Mouse (Mus musculus) thymus, postnatal 36 days (tissue): ENCODE results near the gene Agr3.

Experiments
- DNase-seq, 2 experiments: peaks; one replicate each; pipeline ENCODE4 v3.0.0; 2022; ENCODE audit warnings: mixed read lengths in 2 of 2

Agr3 gene

DNA sequence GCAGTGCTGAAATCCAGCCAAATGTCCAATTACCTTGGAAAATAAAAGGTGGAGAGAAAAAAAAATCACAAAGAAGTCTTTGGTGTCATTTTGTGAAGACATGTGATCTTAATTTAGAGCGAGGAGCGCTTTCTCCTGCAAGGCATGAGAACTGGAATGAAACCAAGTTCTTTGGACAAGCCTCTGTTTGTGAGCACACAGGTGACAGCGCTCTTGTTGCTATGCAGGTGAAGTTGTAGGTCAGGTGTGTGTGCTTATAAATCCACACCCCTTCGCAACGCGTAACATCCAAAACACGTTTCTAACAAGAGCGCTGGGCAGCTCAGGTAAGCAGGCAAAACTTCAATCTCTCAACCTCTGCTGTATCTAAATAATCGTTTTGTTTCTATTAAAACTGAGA is at the start of gene Agr3:
TSS of gene Agr3 (plus strand) at position 219 of the 400 bp plus-strand sequence.
- no peak for DNase-seq

DNA sequence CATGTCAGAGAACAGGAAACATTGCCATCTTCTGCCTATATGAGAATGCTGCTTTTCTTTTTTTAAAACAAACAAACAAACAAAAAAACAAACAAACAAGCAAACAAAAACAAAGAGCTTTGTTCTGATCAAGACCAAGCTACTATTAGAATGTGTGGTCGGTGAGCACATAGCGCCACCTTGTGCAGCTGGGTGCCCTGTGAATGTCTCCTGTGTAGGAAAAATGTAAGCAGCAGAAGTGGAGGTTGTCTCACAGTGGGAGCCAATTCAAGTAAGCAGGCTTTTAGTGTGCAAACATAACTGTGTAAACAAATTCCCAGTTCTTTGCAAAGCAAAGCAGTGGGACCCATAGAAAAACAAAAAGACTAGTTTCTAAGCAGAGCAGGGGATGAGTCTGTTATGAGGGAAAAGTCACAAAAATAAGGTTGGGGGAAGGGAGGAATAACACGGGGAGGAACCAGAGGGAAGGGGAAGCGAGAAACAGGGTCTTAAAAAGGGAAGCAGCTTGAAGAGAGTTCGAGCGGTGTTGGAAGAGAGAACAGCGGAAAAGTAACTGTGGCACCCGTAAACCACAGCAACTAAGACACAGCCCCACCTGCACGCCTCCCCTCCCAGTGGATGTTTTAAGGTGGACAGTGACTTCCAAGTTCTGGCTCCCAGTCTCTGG is 40.4 kb upstream of the Agr3 start:
- DNase-seq: peak; percentile 7 to 12

DNA sequence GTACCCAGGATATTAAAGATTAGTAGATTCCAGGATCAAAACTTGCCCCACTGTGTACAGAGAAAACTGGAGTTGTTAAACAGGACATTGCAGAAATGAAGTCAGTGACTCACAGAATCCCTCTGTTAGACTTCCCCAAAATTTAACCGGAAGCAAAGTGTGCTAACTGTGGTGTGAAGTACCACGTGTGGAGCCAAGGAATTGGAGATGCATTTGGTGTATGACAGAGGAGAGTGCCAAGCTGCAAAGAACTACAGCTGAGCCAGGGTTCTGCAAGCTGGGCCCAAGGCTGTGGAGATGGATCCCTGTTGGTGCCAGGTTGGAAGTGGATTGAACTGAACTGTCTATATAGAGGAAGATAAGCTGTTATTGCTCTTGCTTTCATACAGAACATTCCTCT is 36.0 kb upstream of the Agr3 start:
- DNase-seq: no peak

DNA sequence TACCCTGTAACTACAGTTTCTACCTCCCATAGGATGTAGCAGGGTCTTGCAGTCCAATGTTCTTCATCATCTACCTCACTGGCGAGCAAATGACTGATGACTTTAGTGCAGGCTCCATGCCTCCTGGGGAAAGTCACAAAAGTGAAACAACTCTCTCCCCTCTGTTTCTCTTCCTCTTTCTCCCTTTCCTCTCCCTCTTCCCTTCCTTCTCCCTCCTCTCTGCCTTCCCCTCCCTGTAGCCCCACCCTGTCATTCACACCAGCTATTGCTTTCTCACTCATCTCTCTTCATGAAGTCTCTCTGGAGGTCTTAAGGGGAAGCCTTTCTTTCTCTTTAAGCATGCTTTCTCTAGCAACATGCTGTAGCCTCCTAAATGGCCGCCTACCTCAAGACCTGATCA is 34.7 kb upstream of the Agr3 start:
- DNase-seq: no peak

DNA sequence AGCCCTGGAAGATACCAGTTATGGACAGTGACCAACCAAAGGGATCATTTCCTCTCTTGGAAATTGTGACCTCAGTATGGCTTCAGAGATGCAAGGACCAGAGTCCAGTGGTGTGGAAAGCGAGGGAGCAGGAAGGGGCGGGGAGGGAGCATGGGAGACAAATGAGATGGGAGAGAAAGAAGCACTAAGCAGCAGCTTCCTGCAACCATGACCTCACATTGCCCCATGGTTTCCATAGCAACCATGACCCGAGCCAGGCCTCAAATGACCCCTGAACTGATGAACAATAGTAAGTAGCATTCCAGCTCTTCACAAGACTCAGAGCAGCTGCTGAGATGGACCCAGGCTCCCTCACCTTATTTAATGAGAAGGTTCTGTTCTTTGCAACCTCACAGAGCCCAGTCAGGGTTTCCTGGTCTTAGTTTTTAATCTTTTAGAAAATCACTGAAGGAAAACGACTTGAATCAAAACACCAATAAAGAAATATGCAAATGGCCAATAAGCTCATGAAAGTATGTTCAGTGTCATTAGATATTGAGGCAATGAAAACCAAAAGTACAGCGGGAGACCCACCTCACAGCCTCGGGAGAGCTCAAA is 31.0 kb upstream of the Agr3 start:
- DNase-seq: no peak

DNA sequence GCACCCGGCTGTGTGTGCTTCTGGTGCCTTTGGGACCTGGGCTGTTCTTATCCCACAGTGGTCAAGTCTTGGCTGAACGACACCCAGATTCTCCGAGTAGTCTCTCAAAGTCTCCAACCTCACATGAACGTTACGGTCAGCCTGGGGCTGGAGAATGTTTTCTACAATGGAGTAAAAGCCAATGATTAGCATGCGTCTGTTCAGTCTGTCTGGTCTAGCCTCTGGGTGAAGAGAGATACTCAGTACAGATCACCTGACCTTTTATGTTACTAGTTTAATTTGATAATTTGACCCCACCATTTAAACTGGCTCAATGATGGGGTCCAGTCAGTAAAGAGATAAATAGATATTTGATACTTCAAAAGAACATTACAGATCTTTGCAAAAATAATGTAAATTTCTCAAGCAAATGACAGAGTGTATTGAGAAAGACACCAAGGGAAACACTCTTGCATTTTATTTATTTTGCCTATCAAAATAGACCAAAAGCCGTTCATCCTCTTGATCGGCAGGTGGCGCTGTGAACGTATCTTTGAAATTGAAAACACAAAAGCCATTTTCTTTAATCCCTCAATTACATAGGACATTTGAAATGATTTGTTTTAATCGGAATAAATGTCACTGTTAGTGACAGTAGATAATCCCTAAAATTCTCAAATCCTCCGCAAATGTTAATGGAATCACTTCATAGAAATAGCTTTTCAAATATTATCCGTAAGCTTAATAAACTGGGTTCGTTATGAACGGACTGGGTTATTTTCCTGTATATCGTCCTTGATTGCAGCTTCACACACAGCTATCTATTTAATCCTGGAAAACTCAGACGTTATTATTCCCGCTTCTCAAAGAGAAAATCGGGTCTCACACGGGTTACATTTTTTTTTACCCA is 29.3 kb upstream of the Agr3 start:
- DNase-seq: peak; percentile 22 to 40

- no peak for DNase-seq
Measured at GRCm38 (mm10) chr12:35896764-35897282, 28.6 kb upstream of the Agr3 start.

- no peak for DNase-seq
Measured at GRCm38 (mm10) chr12:35910632-35911031, 14.8 kb upstream of the Agr3 start.

- no peak for DNase-seq
Measured at GRCm38 (mm10) chr12:35915813-35916212, 9.6 kb upstream of the Agr3 start.

GRCm38 (mm10) chr12:35916467-35916866 is 9.0 kb upstream of the Agr3 start:
- no peak for DNase-seq

- no peak for DNase-seq
Measured at GRCm38 (mm10) chr12:35918031-35918430, 7.4 kb upstream of the Agr3 start.

- no peak for DNase-seq
Measured at GRCm38 (mm10) chr12:35927804-35928203, 2.4 kb downstream of the Agr3 start.

- DNase-seq: no peak
Measured at GRCm38 (mm10) chr12:35932816-35933215, 7.4 kb downstream of the Agr3 start.

DNA sequence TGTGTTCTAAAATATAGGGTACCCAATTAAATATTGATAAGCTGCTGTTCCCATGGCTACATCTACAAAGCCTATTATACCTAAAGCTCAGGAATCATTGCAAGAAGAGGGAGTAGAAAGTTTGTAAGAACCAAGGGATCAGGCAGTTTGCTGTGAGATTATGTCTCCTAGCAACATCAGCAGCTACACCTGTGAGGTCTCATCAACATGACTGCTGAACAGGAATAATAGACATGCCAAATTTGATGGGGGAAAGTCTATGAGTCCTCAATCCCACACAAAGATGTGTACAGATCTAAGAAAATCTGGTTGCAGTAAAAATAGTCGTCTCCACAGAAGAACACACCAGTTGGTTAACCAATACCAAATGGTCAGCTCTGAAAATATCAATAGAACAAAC is 26.3 kb downstream of the Agr3 start:
- DNase-seq: no peak

- DNase-seq: no peak
Measured at GRCm38 (mm10) chr12:35957235-35957634, 31.8 kb downstream of the Agr3 start.

GRCm38 (mm10) chr12:35966098-35966767 is 40.8 kb downstream of the Agr3 start:
- no peak for DNase-seq

DNA sequence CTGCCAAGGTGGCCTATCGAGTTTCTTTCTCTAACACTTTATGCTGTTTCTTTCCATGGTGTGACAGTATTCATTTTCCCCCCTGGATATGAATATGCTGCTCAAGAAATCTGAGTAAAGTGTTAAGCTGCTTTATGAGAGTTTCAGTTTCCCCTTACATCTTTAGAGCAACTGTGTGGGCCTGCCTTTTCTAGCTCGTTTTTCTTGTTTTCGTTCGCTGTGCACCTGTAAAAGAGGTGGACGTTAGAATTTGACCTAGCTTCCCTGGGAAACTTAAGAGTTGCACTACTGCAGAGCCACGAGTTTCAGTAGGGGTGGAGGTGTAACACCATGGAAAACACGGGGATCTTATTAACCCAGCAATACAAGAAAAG is 41.3 kb downstream of the Agr3 start:
- no peak for DNase-seq

DNA sequence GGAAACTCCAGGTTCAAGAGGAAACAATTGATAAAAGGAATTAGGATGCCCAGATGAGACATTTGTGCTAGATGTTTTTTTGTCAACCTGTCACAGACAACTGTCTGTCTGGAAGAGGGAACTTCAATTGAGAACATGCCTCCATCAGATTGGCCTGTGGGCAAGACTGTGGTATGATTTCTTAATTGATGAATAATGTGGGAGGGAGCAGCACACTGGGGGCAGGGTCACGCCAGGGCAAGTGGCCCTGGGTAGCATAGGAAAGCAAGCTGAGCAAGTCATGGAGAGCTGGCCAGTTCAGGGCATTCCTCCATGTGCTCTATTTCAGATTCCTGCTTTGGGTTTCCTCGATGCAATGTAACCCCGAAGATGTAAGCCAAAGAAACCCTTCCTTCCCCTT is 50.5 kb downstream of the Agr3 start:
- no peak for DNase-seq

GRCm38 (mm10) chr12:35977633-35978246 is 52.3 kb downstream of the Agr3 start:
- DNase-seq: no peak

GRCm38 (mm10) chr12:35979625-35980024 is 54.2 kb downstream of the Agr3 start:
- DNase-seq: no peak

- no peak for DNase-seq
Measured at GRCm38 (mm10) chr12:35981732-35982360, 56.4 kb downstream of the Agr3 start.

DNA sequence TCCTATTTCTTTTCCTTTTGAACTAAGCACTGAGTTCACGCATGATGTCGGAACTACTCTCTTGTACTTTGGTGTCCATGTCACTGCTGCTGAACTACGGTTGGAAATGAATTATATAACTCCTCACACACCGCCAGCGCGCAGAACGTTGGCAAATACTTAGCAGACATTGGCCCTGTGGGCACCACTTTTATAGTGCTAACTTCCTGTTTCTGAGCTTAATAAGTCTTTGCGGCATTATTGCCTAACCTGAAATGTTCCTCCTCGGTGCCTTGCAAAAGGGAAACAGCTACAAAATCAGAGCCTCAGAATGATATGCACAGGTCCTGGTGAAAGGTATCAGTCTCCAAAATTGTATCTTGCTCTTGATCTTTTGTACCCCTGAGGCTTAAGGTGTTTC is 58.1 kb downstream of the Agr3 start:
- DNase-seq: no peak
